Mouse (Mus musculus): ENCODE results near the gene Arap1. TPM values are rescaled to one million over a fixed set of nuclear protein-coding genes. Genes with fewer than 3 reads are reported as not detected.

Gene Arap1
- polyA plus RNA-seq, 1 experiment = 110 TPM

- DNase-seq (ENCODE audit: low spot score) = no peak
Measured at GRCm38 (mm10) chr7:101394569-101394968, 46.7 kb downstream of the Arap1 start.

GRCm38 (mm10) chr7:101395471-101395870, 47.6 kb downstream of the Arap1 start:
- no peak for DNase-seq (ENCODE audit: low spot score)

GRCm38 (mm10) chr7:101397175-101397574, 49.3 kb downstream of the Arap1 start:
- DNase-seq (ENCODE audit: low spot score) = no peak

- DNase-seq (ENCODE audit: low spot score) = no peak
Measured at GRCm38 (mm10) chr7:101401510-101401909, 53.6 kb downstream of the Arap1 start.

- no peak for DNase-seq (ENCODE audit: low spot score)
Measured at GRCm38 (mm10) chr7:101403831-101404230, 56.0 kb downstream of the Arap1 start.

GRCm38 (mm10) chr7:101410267-101410936, 62.5 kb downstream of the Arap1 start, which contains the start of gene Gm45837:
Gene Gm45837, plus strand, starts transcription at chr7:101410886.
- no peak for DNase-seq (ENCODE audit: low spot score)

GRCm38 (mm10) chr7:101412796-101413195, 64.9 kb downstream of the Arap1 start:
- DNase-seq (ENCODE audit: low spot score) = peak; percentile 67

GRCm38 (mm10) chr7:101414209-101414608, 66.3 kb downstream of the Arap1 start:
- DNase-seq (ENCODE audit: low spot score) = no peak

GRCm38 (mm10) chr7:101414661-101415511, 67.0 kb downstream of the Arap1 start:
- no peak for DNase-seq (ENCODE audit: low spot score)

GRCm38 (mm10) chr7:101415512-101416100, 67.7 kb downstream of the Arap1 start:
- DNase-seq (ENCODE audit: low spot score) = no peak

- no peak for DNase-seq (ENCODE audit: low spot score)
Measured at GRCm38 (mm10) chr7:101416391-101416790, 68.5 kb downstream of the Arap1 start.

GRCm38 (mm10) chr7:101419013-101419770, 71.3 kb downstream of the Arap1 start:
- DNase-seq (ENCODE audit: low spot score) = no peak

- DNase-seq (ENCODE audit: low spot score) = no peak
Measured at GRCm38 (mm10) chr7:101421529-101421928, 73.7 kb downstream of the Arap1 start, which contains the start of gene Pde2a. Gene Pde2a, plus strand, starts transcription at chr7:101421691.

- DNase-seq (ENCODE audit: low spot score) = no peak
Measured at GRCm38 (mm10) chr7:101422069-101422468, 74.2 kb downstream of the Arap1 start.

GRCm38 (mm10) chr7:101422646-101423045, 74.8 kb downstream of the Arap1 start:
- no peak for DNase-seq (ENCODE audit: low spot score)

GRCm38 (mm10) chr7:101423970-101424369, 76.1 kb downstream of the Arap1 start:
- DNase-seq (ENCODE audit: low spot score) = no peak

- no peak for DNase-seq (ENCODE audit: low spot score)
Measured at GRCm38 (mm10) chr7:101426692-101427091, 78.8 kb downstream of the Arap1 start.

- no peak for DNase-seq (ENCODE audit: low spot score)
Measured at GRCm38 (mm10) chr7:101427736-101428135, 79.9 kb downstream of the Arap1 start.

GRCm38 (mm10) chr7:101435038-101435437, 87.2 kb downstream of the Arap1 start:
- DNase-seq (ENCODE audit: low spot score) = no peak

- no peak for DNase-seq (ENCODE audit: low spot score)
Measured at GRCm38 (mm10) chr7:101437876-101438275, 90.0 kb downstream of the Arap1 start.

GRCm38 (mm10) chr7:101443093-101443492, 95.2 kb downstream of the Arap1 start:
- no peak for DNase-seq (ENCODE audit: low spot score)

- DNase-seq (ENCODE audit: low spot score) = no peak
Measured at GRCm38 (mm10) chr7:101444211-101444610, 96.3 kb downstream of the Arap1 start.
